Mouse (Mus musculus) right cerebral cortex, postnatal 36 days (tissue): ENCODE measurements around the gene Nuak1.

Source experiments
- DNase-seq, 2 experiments: peaks; one replicate each; pipeline ENCODE4 v3.0.0; 2022; ENCODE audit warnings: low spot score in 2 of 2, mixed read lengths in 1 of 2

Gene Nuak1

DNA sequence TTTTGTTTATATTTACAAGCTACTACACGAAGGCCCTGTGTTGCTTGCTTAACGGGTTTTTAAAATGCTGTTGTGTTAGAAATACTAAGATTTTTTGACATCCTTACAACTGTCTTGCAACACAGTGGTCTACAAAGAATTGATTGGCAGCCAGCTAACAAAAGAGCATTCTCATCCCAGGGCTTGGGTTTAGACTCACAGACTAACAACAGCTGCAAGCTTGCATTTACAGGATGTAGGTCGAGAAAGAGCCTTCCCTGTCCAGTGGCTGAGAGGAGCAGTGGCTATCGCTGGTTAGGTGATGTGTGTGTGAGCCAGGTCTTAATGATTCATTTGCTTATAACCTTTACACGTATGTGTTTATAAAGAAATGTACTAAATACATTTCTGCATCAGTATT is 94.7 kb downstream of the Nuak1 start:
- no peak for DNase-seq

DNA sequence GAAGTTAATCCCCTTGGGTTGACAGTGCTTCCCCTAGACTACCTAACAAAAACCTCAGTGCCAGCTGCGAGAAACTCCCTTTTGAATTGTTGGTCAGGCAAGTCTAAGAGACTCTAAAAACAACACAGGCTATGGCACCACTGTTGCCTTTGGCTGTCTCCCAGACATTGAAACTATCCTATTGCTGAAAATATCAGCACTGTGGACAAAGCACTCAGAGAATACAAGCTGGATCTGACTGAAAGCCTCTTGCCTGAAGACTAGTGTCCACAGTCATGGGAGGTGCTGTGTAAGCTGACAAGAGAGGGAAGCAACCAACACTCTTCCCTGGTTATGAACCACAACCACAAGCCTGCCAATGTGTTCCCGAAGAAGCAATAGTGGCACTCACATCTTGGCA is 96.9 kb downstream of the Nuak1 start:
- DNase-seq = no peak

DNA sequence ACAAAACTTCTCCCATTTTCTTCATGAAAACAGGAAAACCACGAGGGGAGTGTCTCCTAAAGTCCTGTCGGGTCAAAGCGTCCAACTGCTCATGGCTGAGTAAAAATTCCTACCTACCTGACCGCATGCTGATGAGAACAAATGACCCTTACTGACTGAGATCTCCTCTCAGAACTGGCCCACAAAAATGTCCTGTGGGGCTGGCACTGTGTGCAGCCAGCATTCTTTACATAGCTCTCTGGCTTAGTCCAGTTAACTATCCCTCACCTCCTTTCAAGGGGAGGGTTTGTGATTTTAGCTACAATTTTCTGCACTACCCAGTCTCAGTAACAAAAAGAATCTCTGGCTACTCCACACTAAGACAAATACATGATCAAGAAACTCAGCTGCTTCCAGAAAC is 100.9 kb downstream of the Nuak1 start:
- no peak for DNase-seq

DNA sequence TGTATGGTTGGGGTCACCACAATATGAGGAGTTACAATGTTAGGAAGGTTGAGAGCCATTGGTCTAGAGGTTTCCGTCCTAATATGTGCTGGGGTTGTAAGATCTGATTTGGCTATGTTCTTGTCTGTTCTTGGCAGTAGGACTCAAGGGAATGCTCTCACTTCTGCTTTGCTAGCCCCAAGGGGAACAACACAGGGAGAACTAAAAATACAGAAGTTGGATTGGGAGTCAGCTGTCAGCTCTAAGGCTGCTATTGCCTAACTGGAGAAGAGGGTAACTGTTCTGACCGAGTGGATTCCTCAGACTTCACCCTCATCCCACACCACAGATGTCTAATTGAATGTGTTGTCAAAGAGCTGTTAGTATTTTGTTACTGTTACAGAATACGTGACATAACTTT is 101.6 kb downstream of the Nuak1 start:
- DNase-seq = no peak

DNA sequence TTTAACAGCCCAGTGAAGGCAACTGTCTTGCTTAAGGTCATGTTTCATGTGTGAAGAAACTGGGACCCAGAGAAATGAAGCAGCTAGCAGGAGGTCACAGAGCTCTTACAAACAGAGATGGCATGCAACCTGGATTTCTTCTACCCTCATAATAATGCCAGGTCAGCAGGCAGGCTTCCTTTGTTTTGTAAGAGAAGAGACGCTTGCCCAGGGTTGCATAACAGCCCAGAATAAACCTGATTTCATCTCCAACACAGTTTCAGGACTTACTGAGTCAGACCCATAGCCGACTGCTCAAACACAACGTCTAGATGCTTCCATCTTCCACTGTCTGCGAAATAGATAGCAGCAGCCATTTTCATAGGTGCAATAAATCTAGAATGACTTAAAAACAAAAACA is 105.0 kb downstream of the Nuak1 start:
- DNase-seq = no peak

DNA sequence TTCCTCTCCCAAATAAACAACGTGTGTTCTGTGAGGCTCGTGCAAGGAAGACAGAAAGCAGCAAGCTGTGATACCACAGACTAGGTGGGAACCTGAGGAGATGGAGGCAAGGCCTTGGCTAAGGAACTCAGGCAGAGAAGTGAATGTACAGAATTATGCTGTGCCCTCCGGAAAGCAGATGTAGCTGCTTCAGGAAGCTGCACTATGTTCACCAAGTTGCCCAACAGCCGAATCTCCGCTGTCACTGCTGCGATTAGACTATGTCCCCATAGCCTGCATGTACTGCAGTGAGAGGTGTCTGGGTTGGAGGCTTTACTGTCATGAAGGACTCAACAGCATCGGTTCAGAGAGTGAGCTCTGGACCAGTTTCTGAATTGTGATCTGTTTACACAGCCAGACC is 110.6 kb downstream of the Nuak1 start:
- no peak for DNase-seq

DNA sequence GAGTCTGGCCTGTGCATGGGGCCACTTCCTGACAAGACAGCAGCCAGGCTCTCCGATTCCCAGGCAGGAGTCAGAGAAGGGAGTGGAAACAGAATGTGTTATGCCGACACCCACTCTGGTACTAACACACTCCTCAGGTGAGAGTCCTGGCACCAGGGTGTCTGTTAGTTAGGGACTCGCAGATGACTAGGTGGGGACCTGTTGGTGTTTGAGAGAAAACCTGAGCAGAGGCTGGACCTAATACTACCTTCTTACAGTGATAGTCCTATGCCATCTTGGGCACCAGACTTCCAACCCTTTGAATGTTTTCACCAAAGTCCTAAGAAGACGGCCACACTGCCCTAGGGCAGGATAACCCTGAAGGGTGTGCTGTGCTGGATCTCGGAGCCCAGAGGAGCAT is 111.1 kb downstream of the Nuak1 start:
- no peak for DNase-seq

DNA sequence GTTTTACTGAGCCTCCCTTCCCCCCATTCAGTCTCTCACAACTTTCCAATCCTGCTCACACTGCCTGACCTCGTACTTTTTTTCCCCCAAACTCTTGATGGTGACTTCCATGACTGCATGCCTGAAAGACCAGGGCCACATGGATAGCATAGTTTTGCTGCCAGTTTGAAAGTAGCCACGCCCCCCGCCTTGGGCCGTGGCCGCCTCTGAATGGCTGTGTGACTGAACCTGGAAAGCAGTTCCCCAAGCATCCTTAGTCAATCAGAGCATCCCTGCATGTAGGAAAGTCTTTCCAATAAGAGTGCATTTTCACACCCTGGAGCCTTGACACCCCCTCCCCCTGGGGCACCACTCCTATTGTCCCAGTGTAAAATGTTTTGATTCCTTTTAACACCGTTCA is 116.4 kb downstream of the Nuak1 start:
- DNase-seq = no peak
